Mouse (Mus musculus) liver, embryonic 14.5 days (tissue): ENCODE results near the gene Gm4922.

Source experiments
- CTCF ChIP-seq: IDR thresholded peaks from 2 replicates; pipeline ENCODE4 v1.5.1; 2016; ENCODE audit warnings: antibody characterized with exemption, low read depth, control low read depth
- EP300 ChIP-seq: IDR thresholded peaks from 2 replicates; pipeline ENCODE4 v1.6.1; 2016; ENCODE audit warnings: antibody characterized with exemption, low read depth

DNA sequence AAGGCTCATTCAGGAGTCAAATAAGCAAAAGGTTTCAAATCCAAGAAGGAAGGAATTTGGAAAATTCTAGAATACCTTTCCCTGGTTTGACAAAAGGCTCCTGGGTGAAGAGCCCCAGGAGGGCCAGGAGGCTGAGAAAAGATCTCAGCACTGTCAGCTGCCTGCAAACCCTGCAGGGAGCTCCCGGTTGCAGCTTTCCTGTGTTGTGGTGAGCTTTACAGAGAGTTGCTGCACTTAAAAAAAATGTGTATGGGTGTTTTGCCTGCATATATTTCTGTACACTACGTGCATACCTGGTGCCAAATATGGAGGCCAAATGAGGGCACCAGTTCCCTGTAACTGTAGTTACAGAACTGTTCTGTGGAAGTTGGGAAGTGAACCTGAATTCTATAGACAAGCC is 41.3 kb upstream of the Gm4922 start:
- no peak for TF ChIP-seq CTCF
- no peak for TF ChIP-seq EP300
